Mouse (Mus musculus): Measurements from ENCODE around the gene Manf. TPM values are rescaled to one million over a fixed set of nuclear protein-coding genes. Genes with fewer than 3 reads are reported as not detected.

Manf gene
- total RNA-seq, 2 experiments from 2014 or later = 42.1 to 58.2 TPM

- intact Hi-C loops (cut with DNase I) = loop anchor here (5.0 kb wide), 1 partner anchor 444 kb away; the partner anchor contains the start of gene Hemk1
- H3K4me3 ChIP-seq = peak overlapping the region; percentile 94
- no peak for TF ChIP-seq CTCF (IDR thresholded peaks at IDR 0.05)
- H3K27ac ChIP-seq = peak overlapping the region; percentile 99; the same call in 1 of the 2 replicates
- no peak for DNase-seq
Measured at GRCm38 (mm10) chr9:106893327-106893726, 1.5 kb upstream of the Manf start.

- H3K27ac ChIP-seq = peak overlapping the region; percentile 99
- DNase-seq = no peak
- intact Hi-C loops (cut with DNase I) = loop anchor here (5.0 kb wide), 1 partner anchor 445 kb away; the partner anchor contains the start of gene Hemk1
- H3K4me3 ChIP-seq = peak overlapping the region; percentile 94
- TF ChIP-seq CTCF (IDR thresholded peaks at IDR 0.05) = no peak
Measured at GRCm38 (mm10) chr9:106892552-106892875, 735 bp upstream of the Manf start.

- intact Hi-C loops (cut with DNase I) = loop anchor here (2.0 to 5.0 kb wide), 2 partner anchors 399 to 446 kb away; partner anchors contain the start of gene Hemk1
- peak overlapping the region; percentile 94 for H3K4me3 ChIP-seq
- DNase-seq = no peak
- peak overlapping the region; percentile 99 for H3K27ac ChIP-seq
- no peak for TF ChIP-seq CTCF (IDR thresholded peaks at IDR 0.05)
Measured at GRCm38 (mm10) chr9:106891341-106891741, 438 bp downstream of the Manf start.

GRCm38 (mm10) chr9:106890496-106891240 lies 1.1 kb downstream of the Manf start:
- intact Hi-C loops (cut with DNase I) = loop anchor here (2.0 to 5.0 kb wide), 2 partner anchors 400 to 447 kb away; partner anchors contain the start of gene Hemk1
- Histone ChIP-seq H3K27ac (peak overlapping the region; percentile 99), H3K4me3 (peak overlapping the region; percentile 94)
- no peak for DNase-seq
- no peak for TF ChIP-seq CTCF (IDR thresholded peaks at IDR 0.05)

- no peak for DNase-seq
- TF ChIP-seq CTCF (IDR thresholded peaks at IDR 0.05) = no peak
- no peak overlapping the region for H3K4me3 ChIP-seq
- H3K27ac ChIP-seq = no peak overlapping the region
- intact Hi-C loops (cut with DNase I) = loop anchor here (5.0 kb wide), 1 partner anchor 67 kb away; the partner anchor contains the start of gene Dcaf1
Measured at GRCm38 (mm10) chr9:106889321-106889720, 2.5 kb downstream of the Manf start.

- Histone ChIP-seq H3K27ac (no peak overlapping the region), H3K4me3 (no peak overlapping the region)
- intact Hi-C loops (cut with DNase I) = loop anchor here (5.0 kb wide), 1 partner anchor 66 kb away; the partner anchor contains the start of gene Dcaf1
- no peak for DNase-seq
- no peak for TF ChIP-seq CTCF (IDR thresholded peaks at IDR 0.05)
Measured at GRCm38 (mm10) chr9:106888346-106888745, 3.4 kb downstream of the Manf start.

GRCm38 (mm10) chr9:106886828-106887702 lies 4.7 kb downstream of the Manf start, which contains the start of gene Rbm15b:
Rbm15b (minus strand) TSS chr9:106887428.
- Histone ChIP-seq H3K4me3 (peak within 1 kb of the TSS; percentile 91), H3K27ac (peak within 1 kb of the TSS; percentile 87)
- TF ChIP-seq CTCF (IDR thresholded peaks at IDR 0.05) = peak; percentile 82
- intact Hi-C loops (cut with DNase I) = loop anchor here (2.0 to 5.0 kb wide), 2 partner anchors 65 to 200 kb away; partner anchors contain the start of gene Dcaf1
- peak; percentile 99 for DNase-seq

GRCm38 (mm10) chr9:106885901-106886731 lies 5.7 kb downstream of the Manf start:
- H3K4me3 ChIP-seq = peak overlapping the region; percentile 91
- peak overlapping the region; percentile 87 for H3K27ac ChIP-seq
- peak; percentile 66 for DNase-seq
- intact Hi-C loops (cut with DNase I) = loop anchor here (2.0 to 5.0 kb wide), 2 partner anchors 64 to 199 kb away; partner anchors contain the start of gene Dcaf1
- no peak for TF ChIP-seq CTCF (IDR thresholded peaks at IDR 0.05)

- Histone ChIP-seq H3K27ac (peak overlapping the region; percentile 87; the same call in 1 of the 2 replicates), H3K4me3 (peak overlapping the region; percentile 91)
- intact Hi-C loops (cut with DNase I) = loop anchor here (5.0 kb wide), 1 partner anchor 63 kb away; the partner anchor contains the start of gene Dcaf1
- TF ChIP-seq CTCF (IDR thresholded peaks at IDR 0.05) = no peak
- DNase-seq = no peak
Measured at GRCm38 (mm10) chr9:106884996-106885900, 6.5 kb downstream of the Manf start.

GRCm38 (mm10) chr9:106884306-106884705 lies 7.5 kb downstream of the Manf start:
- peak overlapping the region; percentile 91 for H3K4me3 ChIP-seq
- peak; percentile 33 for DNase-seq
- no peak overlapping the region for H3K27ac ChIP-seq
- intact Hi-C loops (cut with DNase I) = no loop called here
- no peak for TF ChIP-seq CTCF (IDR thresholded peaks at IDR 0.05)

- TF ChIP-seq CTCF (IDR thresholded peaks at IDR 0.05) = no peak
- H3K4me3 ChIP-seq = no peak overlapping the region
- DNase-seq = no peak
- H3K27ac ChIP-seq = no peak overlapping the region
- intact Hi-C loops (cut with DNase I) = no loop called here
Measured at GRCm38 (mm10) chr9:106883085-106883484, 8.7 kb downstream of the Manf start.
